Mouse (Mus musculus): ENCODE data around the gene Cacnb2.
A peak's percentile ranks its signal among the peaks of the same experiment; 100 is the strongest.

Cacnb2 gene

DNA sequence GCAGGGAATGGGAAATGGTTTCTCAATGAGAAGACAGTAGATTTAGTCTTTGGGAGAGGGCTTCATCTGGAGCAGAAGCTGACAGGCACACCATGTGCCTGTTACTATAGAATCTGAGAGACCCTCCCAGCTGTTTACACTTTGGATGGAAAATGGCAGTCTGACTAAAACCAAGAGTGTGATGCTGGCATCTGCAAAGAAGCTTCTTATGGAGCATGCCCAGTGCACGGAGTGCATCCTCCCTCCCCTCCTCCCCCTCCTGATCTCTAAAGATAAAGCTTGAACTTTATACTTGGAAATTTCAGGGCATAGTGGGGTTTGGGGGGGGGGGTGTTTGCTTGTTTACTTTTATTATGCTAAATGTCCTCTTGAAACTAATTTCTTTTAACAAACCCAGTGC lies 270.2 kb downstream of the Cacnb2 start:
- no peak for DNase-seq (ENCODE audit: low read depth)

DNA sequence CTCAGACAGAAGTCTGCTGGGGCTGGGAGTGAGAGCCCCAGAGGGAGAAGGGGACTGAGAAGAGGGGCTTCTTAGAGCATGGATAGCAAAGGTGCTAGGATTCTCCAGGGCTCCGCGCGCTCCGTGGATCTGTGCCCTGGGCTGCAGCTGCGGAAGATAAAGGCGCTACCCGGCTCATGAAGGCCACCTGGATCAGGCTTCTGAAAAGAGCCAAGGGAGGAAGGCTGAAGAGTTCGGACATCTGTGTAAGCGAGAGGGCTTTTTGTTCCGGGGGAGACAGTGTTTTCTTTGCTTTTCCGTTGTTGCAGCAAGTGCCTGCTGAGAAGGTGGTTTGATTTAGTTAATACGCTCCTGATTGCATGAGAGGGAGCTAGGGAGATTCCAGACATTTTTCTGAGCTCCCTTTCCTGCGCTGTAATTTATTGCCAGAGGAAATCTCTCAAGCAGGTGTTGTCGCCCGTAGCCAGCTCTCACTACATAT lies 270.9 kb downstream of the Cacnb2 start:
- DNase-seq (ENCODE audit: low read depth) = no peak

DNA sequence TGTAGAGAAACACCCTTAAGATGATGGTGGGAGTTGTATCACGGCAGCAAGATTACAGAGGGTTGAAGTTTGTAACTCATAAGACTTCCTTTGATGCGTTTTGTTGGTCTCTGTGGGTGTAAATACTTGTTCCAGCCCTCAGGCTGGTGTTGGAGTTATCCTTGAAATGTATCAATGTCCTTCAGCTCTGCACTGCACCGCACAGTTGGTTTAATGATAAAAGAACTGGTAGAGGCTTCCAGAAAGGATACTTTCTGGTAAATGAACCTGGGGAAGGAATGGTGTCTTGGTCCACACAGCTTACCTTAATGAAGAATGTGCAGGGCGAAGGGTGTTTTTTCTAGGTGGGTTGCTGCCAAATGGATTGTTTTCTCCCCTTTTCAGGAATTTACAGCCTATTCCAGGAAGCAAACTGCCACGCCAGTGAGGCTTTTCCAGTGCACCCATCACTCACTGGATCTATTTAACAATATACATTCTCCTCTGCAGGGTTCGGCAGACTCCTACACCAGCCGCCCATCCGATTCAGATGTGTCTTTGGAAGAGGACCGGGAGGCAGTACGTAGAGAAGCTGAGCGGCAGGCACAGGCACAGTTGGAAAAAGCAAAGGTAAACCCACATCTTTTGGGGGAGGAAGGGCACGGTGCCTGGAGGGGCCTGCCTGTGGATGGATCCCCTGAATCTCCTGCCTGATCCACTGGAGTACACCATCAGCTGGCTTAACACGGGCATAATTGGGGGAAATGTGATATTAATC lies 271.6 kb downstream of the Cacnb2 start:
- DNase-seq (ENCODE audit: low read depth) = no peak

DNA sequence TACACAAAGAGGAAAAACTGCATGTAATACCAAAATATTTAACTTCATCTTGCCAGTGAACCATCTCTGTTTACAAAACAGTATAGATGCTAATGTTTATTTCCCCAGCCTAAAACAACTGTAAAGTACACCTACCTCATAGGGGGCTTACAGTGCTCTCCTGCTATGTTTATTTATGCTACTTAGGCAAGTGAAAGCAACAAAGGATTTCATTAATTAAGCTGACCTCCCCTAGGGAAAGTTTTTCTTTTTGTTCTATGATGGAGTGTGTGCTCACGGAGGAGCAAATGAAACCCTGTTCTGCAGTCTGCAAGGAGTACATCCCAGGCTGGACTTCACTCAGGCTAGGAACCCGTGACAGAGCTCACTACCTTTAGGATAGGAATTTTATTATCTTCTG lies 272.2 kb downstream of the Cacnb2 start:
- no peak for DNase-seq (ENCODE audit: low read depth)

DNA sequence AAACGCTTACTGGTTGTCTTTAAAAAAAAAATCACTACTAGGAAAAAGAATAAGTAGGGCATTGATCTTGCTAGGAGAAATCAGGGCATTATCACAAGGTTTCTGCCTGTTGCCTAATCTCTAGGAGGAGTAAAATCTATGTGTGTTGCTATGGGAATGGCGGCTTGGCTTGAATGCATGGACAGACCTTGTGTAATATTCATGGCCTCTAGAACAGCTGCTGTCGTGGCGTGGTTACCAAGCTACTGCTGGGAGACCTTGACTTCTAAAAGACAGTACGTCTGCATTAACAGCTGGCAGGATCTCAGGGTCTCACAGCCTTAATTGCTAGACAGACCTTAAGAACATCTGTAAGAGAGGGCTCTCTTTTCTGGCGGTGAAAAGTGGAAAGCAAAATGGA lies 272.7 kb downstream of the Cacnb2 start:
- no peak for DNase-seq (ENCODE audit: low read depth)

DNA sequence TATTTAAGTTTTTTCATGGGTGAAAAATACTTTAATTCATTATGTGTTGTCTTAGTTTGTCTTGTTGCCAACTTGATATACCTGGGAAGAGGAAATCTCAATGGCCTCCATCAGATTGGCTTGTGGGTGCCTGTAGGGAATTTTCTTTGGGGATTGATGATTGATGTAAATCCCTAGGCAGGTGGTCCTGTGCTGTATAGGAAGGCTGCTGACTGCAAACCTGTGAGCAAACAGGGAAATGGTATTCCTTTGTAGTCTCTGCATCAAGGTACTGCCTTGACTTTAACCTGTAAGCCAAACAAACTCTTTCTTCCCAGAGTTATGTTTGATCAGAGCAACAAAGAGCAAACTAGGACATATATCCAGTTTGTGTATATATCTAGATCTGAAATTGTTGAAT lies 276.1 kb downstream of the Cacnb2 start:
- DNase-seq (ENCODE audit: low read depth) = no peak

DNA sequence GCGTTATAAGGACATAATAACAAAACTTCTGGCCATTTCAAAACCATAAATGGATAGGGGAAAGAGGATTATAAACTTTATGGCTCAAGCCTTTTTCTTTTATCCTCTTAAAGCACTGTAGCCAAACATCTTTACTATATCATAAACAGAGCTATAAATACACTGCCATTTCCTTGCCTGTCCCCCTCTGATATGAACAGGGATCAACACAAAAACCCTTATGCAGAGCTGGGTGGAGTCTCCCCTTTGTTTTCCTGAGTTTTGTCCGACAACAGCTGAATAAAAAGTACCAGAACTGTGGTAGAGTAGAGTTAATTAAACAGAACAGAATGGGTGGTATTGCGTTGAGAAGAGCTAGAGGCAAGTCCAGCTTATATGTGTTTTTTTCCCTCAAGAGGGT lies 280.6 kb downstream of the Cacnb2 start:
- DNase-seq (ENCODE audit: low read depth) = no peak

DNA sequence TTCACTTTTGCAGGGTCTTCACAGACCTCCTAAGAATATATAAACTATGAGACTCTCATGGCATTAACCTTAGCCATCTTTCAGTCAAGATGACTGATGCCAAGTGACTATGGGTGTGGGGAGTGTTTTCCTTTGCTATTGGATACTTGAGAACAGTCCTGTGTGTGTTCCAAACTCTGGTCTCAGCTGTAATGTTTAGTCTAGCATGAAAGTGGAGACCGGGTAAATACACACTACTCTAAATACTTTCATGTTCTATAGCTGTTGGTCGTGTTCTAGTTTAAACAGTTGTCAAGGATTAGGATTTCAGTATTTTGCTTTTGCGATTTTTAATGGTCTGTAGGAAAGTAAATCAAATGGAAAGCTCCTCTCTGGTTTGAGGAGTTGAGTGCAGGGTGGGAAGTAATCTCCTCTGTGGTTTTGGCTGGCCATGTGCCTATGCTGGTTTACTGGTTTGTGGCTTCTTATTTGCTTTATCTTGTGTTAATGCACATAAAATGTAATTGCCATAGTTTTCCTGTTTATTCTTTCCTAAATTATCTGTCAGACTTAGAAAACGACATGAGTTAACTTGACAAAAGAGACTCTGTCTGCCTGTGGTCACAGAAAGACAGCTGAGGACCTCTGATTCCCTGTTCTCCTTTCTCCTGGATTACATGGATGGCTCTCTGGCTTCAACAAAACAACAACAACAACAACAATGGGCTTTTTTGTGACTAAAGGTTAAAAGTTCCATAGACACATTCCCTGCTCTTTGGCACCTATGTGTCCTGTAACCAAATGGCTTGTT lies 285.7 kb downstream of the Cacnb2 start:
- no peak for DNase-seq (ENCODE audit: low read depth)

DNA sequence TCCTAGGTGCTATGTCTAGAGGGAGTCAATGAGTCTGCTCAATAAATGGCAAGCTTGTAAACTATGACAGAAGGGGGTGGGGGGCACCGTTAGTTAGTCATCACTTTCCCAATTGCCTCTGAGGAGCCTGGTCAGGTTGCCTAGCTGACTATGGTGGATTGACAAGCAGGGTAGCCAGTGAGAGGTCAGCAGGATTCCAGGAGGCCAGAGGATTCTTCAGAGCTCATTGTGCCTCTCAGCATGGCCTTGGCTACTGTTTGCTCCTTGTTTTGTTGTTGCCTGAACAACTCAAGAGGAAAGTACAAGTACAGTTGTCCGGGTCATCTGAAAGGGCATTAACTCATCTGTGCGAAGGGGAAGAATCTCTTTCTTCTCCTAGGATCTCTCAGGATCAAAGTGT lies 300.9 kb downstream of the Cacnb2 start:
- no peak for DNase-seq (ENCODE audit: low read depth)

DNA sequence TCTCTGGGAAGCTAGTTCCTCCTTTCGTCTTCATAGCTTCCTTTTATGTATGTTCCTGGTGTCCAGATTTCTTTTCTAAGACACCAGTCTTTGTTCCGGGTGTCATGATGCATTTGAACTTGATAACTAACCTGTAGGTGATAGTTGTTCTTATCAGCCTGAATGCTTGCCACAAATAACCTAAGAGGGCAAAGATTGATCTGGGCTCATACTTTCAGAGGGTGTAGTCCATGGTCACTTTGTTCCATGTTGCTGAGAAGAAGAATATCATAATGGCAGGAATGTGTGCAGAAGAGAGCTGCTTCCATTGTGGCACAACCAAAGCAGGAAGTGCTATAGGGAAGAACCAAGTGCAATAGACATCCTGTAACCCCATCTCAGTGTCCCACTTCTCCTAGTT lies 302.0 kb downstream of the Cacnb2 start:
- DNase-seq (ENCODE audit: low read depth) = no peak

DNA sequence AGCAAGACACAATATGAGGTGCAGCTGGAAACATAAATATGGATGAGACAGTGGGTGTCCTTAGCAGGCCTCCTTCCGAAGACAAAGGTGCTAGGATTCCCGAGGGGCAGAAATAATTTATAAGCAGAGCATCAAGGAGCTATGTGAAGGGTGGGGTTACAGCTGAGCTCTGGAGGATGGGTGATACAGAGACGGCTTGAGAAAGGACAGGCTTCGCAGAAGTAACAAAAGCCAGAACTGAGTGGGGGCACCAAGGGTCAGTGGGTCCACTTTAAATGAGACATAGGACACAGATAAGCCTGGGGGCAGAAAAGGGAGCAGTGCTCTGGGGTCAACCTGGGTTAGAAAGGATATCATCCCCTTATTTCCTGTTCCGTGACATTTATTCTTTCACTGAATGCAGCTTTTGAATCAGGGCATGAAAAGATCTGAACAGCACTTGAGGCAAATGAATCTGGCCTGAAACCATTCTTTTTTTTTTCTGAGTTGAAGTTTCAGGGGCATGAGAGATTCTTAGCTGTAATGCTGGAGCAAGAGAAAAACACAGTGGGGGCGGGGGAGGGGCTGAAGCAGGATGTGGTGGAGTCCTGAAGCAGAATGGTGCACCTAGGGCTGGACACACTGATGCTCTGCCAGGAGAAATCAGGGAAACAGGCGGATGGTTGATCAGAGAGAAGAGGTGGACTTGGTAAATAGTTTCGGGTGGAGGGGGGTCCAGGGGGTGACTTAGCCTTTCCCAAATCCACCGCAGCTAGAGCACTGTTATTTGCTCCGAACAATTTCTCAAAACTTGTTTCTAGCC lies 304.4 kb downstream of the Cacnb2 start:
- DNase-seq (ENCODE audit: low read depth) = no peak

DNA sequence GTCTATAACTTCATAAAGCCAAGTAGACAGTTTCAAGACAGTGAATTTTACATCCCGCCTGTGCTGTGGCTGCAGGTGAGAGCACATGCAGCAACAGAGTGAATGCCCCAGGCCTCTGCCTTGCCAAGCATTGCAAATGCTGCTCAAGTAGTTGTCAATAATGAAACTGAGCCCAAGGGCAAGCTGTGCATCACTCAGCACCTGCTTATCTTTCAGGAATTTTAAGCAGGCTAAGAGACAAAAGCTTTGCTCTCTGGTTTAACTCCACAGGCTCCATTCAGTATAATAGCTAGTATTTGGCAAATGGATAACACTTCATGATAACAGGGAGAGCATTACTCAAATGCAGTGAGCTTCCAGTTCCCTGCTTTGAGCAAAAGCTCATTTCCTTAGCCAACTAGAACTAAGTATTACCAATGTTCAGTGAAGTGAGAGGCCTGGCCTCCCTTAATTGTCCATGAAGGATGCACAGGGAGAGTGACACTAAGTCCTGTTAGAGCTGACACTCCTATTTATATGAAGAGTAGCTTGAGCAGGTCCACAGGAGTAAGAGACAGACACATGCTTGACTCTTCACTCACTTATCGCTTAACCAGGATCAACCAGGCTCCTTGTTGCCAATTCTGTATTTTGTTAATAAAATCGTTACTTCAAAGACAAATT lies 314.8 kb downstream of the Cacnb2 start:
- no peak for DNase-seq (ENCODE audit: low read depth)

DNA sequence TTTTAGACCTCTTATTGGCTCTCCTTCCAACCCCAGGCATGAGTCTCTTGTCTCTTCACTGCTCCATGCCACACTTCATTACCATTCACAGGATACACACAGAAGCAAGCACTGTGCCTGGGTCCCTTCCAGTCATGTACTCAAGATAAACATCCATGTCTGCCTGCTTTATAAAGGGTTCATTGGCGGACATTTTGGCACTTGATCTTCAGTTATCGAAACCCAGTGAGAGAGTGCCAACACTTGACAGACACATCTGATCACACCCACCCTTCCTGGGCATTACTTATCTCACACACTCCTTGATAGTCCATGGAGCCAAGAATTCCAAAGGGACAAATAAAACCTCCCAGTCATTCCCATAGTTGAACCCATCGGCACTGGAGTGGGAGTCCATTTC lies 327.0 kb downstream of the Cacnb2 start:
- DNase-seq (ENCODE audit: low read depth) = no peak

DNA sequence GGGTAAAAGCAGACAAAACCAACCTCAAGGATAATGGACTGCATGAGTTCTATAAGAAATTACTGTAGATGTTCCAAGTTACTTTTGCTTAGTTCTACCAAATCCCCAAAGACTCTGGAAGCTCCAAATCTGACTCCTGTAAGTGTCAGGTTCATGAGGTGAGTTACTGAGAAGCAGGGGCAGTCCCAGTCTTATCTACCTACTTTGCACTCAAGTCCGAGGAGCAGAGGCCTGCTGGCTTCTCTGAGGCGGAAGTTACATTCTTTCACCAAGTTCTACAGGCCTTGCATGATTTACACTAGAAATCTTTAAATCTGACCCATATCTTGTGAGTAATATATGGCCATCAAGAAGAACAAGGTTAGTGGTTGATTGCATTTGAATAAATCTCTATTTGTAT lies 329.1 kb downstream of the Cacnb2 start:
- DNase-seq (ENCODE audit: low read depth) = no peak

DNA sequence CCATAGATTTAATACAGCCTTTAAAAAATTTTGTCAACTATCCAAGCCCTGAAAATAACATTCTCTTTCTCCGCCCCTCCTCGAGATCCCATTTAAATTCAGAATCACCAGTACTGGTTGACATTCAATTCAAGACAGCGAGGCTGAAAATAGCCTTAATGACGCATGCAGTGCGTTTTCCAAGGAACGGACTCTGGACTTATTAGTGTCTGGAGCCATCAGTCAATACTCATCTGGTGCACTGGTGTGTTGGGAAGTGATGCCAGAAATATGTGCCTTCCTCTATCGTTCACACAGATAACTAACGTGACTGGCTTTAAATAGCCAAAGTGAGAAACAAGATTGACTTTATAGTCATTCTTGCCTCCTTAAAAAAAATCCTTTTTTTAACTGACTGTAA lies 333.6 kb downstream of the Cacnb2 start:
- no peak for DNase-seq (ENCODE audit: low read depth)

DNA sequence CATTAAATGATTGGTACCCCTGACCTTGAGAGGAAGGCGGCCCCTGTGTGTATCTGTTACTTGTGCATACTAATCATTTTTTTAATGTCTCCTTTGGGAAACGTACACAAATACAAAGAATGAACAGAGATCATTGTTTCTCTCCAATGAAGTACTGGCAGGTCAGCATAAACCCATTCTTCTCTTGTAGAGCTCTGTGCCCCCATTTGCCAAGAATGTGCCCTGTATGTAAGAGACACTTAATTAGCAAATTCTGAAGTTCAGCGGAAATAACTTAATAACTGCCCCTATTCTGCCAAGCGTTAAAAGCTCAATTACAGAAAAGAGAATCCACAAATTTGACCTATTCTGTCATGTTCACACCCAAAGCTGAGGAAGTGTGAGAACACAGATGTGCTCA lies 339.4 kb downstream of the Cacnb2 start:
- no peak for DNase-seq (ENCODE audit: low read depth)

DNA sequence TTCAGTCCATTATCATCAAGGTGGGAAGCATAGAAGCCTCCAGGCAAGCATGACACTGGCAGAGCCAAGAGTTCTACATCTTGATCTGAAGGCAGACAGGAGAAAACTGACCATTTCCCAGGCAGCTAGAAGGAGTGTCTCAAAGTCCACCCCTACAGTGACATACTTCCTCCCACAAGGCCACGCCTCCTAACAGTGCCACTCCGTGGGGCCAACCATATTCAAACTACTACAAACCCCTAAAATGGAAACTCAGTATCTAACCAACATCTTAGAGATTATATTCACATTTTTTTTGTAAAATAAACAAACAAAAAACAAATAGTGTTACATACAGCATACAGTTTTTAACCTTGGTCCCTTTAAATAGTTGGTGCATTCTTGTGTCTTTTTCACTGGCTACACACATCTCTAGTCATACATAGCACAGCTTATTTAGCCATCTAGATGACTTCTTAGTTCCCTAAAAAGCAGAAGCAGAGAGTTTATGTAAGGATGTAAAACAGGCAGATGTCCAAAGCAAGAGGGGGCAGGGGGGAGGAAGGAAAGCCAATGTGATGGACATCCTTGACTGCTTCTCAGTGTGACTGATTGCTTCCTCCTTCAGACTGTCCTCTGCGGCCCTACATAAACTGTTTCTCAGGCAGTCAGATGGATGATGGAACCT lies 340.9 kb downstream of the Cacnb2 start:
- no peak for DNase-seq (ENCODE audit: low read depth)

DNA sequence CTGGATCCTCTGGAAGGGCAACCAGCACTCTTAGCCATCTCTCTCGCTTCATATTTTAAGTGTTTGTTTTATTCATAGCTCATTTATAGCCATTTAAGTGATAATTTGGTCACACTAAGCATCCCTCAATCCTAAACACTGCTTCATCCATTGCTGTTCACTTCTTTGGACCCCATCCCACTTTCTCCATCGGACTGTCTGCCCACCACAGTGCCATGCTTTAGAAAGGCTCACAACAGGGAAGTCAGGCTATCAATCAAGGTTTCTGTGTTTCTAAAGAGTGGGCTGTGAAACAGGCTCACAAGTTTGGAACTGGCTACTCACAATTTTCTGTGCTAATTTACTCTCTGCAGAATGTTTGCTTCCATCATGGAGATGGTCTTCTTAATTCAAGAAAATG lies 350.2 kb downstream of the Cacnb2 start:
- DNase-seq (ENCODE audit: low read depth) = no peak

DNA sequence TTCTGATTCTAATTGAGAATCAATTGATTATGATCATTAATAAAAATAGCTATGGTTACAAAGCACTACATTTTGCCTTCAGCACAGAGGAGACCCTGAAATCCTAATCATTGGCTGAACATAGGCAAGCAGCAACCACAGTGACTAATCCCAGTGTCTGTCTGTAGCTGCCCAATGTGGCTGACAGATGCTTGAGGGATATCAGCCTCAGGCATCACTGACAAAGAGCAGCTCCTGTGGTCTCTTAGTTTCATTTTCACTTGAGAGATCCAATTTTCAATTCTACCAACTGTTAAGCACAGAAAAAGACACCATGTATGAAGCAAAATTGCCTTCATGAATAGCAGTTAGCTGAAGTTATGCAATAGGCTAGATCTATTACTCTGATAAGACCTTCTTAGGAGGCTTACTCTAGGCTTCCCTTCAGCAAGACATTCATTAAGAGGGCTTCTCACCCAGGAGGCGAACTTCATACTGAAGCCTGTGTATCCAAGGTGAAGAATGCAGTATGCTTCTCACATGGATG lies 358.1 kb downstream of the Cacnb2 start:
- peak; percentile 6 for DNase-seq (ENCODE audit: low read depth)

DNA sequence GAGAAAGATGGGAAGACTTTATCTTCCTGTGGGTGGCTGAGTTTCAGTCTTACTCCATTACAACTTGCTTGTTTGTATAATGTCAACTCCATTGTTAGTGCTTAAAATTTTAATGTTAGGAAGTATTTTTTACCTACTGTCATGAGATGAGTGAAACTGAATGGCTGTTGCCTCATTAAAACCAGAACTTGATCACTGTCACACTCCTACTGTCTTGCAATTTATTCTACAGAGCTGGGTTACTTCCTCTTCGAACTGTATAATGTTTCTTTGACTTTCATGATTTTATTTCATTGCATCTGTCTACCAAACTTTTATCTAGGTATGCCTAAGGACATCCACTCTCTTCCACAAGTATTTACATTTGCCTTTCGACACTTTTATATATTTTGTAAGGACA lies 358.6 kb downstream of the Cacnb2 start:
- DNase-seq (ENCODE audit: low read depth) = no peak

DNA sequence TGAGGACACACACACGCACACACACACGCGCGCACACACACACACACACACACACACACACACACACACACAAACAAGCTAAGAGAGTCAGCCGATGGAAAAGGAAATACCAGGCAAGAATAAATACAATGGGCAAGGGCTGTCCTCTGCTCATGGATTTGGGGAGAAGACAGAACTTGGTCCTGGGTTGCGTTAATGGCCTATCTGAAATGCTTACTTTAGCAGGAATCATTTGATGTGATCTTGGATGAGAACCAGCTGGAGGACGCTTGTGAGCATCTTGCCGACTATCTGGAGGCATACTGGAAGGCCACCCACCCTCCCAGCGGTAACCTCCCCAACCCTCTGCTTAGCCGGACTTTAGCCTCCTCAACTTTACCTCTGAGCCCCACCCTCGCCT lies 381.1 kb downstream of the Cacnb2 start:
- no peak for DNase-seq (ENCODE audit: low read depth)
